Mouse (Mus musculus) testis, adult 2 months (tissue): Measurements from ENCODE around the gene Il1f8.
"Not testable (repeated sequence)": the region's sequence is repeated elsewhere in the genome, so short reads cannot be mapped to it uniquely, and the experiment has no call there.

Experiments used
- CTCF ChIP-seq: fragments of 200-500 bp; IDR thresholded peaks from 2 replicates; pipeline ENCODE4 v1.5.1; 2012; ENCODE audit warnings: low read depth, mild to moderate bottlenecking, inconsistent platforms, low read length, moderate library complexity; ENCODE audit not compliant: control insufficient read depth, insufficient read depth, insufficient replicate concordance
- POLR2A ChIP-seq: fragments of 200-500 bp; IDR thresholded peaks from 2 replicates; pipeline ENCODE4 v1.6.1; 2012; ENCODE audit warnings: low read depth, mild to moderate bottlenecking, inconsistent platforms, low read length, moderate library complexity; ENCODE audit not compliant: control insufficient read depth

DNA sequence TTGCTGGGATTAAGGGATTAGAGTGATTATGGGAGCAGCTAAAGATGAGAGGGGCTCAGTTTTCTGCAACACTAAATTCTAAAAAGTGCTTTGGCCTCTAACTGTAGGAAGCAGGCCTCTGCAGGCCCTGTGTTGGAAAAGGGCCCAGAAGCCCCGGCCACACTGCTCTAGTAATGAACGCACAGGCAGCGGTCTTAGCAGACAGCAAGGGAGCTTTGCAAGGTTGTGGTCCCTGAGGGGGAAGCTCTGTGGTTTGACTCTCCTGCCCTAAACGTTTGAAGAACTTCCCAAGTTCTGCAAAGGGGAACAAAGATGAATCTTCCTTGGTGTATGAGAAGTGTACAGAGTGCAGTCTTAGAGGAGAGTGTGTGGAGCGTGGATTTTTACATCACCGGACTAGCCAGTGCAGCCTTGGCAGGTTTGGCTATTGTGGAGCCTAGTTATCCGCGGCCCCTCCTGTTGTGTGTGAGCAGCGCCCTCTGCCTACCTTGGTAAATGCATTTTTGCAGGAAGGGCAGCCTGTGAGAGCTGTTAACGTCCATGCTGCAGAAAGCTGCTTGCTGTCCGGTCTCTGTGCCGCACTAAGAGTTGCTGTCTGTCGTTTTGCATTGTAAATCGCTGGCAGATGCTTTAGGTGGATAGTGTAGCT is 28.8 kb downstream of the Il1f8 start:
- not testable (repeated sequence) for TF ChIP-seq CTCF, POLR2A
